Mouse (Mus musculus): ENCODE results near the gene Btnl4.

Gene Btnl4

GRCm38 (mm10) chr17:34437606-34438005, 39.5 kb downstream of the Btnl4 start:
- no peak for DNase-seq (ENCODE audit: low spot score in 2 of 2)

GRCm38 (mm10) chr17:34437120-34437519, 40.0 kb downstream of the Btnl4 start:
- no peak for DNase-seq (ENCODE audit: low spot score in 2 of 2)

- DNase-seq (ENCODE audit: low spot score in 2 of 2) = no peak
These were observed 49.5 kb downstream of the Btnl4 start for GRCm38 (mm10) chr17:34427597-34427996.

GRCm38 (mm10) chr17:34420014-34420413, 57.1 kb downstream of the Btnl4 start:
- DNase-seq (ENCODE audit: low spot score in 2 of 2) = no peak

All from spleen, postnatal 10 days (tissue).